In the genomic region with DNA sequence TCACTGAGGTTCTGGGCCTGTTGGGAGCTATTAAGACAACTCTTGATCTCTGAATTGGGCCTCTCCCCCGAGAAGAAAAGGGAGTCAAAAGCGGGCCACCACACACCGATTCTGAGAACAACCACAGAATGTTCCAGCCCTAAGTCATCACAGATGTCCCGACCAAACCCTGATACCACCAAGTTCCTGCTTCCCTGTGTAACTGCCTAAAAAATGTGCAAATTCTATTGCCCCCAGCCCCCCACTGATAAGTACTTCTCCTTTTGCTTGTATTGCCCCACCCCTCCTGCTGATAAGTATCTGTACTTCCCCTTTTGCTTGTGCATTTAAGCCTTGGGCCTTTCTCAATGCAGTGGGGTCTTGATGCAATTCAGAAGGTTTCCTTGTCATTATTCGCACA, we compare ENCODE assay signal across 1 mouse cellular context.
TF ChIP-seq lines count a peak whose summit lies in the region.

No protein-coding gene starts in this region.

TF ChIP-seq in MEL, 35 proteins besides CTCF, POLR2A, EP300 and RAD21:
- TF ChIP-seq GATA1 (IDR thresholded peaks at IDR 0.05; ENCODE audit: low read depth, low read length) (peak; percentile 80), E2F4 (IDR thresholded peaks at IDR 0.05; ENCODE audit: borderline replicate concordance, low read depth, low read length) (0 out of 2 replicates have a peak, but pooled peaks have one; percentile 18), TAL1 (IDR thresholded peaks at IDR 0.05; ENCODE audit: low read length) (peak; percentile 73), TCF12 (IDR thresholded peaks at IDR 0.05; ENCODE audit: low read depth, low read length) (peak; percentile 70), ETS1 (IDR thresholded peaks at IDR 0.05; ENCODE audit: low read depth, low read length) (peak; percentile 55)
